Mouse (Mus musculus) gonadal fat pad, adult 2 months (tissue): Measurements from ENCODE around the gene Tek. TPM values are rescaled to one million over a fixed set of nuclear protein-coding genes. Genes with fewer than 3 reads are reported as not detected.
A peak's percentile ranks its signal among the peaks of the same experiment; 100 is the strongest.
"Not testable (repeated sequence)": the region's sequence is repeated elsewhere in the genome, so short reads cannot be mapped to it uniquely, and the experiment has no call there.

Experiments
- DNase-seq: peaks from one replicate; pipeline ENCODE4 v3.0.0-alpha.2; 2012; ENCODE audit warnings: low read depth
- polyA plus RNA-seq: library from polyadenylated mRNA; depleted of rRNA; stranded (reverse); fragments of >200 nt; gene quantifications from 2 replicates; pipeline ENCODE4 v1.2.3, GENCODE M21; 2012; rRNA removed

Gene Tek
- 10.2 and 10.4 TPM in 2 replicates for polyA plus RNA-seq

DNA sequence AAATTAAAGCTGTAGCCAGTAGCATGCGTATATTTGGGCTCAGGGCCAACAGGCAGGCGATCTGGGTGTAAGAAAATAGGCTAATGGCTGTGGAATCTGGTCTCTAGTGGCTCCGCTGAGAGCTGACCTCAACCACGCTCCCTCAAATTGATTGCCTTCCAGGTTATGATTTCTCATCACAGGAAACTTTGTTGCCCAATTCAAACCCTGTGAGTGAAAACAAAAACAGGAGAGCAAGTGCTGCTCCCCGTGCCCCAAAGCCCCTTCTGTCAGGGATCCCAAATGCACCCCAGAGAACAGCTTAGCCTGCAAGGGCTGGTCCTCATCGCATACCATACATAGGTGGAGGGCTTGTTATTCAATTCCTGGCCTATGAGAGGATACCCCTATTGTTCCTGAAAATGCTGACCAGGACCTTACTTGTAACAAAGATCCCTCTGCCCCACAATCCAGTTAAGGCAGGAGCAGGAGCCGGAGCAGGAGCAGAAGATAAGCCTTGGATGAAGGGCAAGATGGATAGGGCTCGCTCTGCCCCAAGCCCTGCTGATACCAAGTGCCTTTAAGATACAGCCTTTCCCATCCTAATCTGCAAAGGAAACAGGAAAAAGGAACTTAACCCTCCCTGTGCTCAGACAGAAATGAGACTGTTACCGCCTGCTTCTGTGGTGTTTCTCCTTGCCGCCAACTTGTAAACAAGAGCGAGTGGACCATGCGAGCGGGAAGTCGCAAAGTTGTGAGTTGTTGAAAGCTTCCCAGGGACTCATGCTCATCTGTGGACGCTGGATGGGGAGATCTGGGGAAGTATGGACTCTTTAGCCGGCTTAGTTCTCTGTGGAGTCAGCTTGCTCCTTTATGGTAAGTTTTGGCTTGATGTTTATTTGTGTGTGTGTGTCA, at the start of gene Tek:
TSS of gene Tek (plus strand) at position 452 of the 894 bp plus-strand sequence.
- DNase-seq = no peak

GRCm38 (mm10) chr4:94689804-94690203, 49.3 kb upstream of the Tek start:
- DNase-seq = not testable (repeated sequence)

DNA sequence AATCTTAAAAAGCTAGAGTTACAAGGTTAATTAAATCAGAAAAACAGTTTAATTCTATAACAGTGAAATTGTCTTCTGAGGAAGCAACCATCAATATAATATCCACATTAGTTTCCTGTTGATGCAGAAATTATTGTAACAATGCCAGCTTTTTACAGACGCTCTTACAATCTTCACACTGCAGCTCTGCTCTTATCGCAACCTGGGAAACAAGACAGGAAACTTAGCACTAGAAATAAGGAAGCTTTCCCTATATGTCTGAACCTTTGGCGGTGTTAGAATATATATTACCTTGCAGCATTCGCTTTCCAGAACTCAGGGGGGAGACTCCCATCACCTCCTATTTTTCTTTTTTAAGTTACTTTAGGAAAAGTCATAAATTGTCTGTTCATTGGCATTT, 48.0 kb upstream of the Tek start:
- no peak for DNase-seq

DNA sequence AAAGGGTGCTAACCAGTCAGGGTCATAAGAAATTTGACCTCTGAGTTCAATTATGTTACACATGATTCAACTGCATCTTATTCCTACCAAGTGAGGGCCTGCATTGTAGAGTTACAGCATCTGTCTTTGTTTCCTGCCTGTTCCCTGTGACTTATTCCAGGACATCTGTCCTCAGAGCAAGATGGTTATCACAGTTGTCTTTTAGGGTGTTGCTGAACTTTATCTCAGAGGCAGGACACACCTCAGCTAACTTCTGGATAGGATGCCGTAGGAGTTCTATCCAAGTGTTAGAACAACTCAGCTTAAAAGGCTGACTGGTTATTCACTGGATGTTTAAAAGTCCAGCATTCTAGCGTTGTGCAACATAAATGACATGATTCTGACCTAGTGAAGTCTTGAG, 46.9 kb upstream of the Tek start:
- no peak for DNase-seq

- no peak for DNase-seq
Measured at GRCm38 (mm10) chr4:94696368-94696767, 42.7 kb upstream of the Tek start.

DNA sequence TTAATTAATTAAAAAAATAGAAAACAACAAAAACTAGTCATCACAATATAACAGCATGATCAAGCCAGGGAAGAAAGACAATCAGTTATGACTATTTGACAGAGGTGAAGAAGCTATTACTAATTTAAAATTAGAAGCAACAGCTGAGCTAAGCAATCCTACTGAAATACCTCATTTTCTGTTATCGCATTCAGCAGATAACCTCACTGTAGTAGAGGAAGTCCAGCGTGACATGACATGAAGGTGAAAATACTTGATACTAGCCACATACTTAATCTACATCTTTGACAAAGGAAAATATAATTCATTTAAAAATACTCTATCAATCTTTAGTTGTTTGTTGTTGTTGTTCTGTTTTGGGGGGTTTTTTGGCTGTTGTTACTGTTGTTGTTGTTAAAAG, 28.1 kb upstream of the Tek start:
- DNase-seq = no peak

DNA sequence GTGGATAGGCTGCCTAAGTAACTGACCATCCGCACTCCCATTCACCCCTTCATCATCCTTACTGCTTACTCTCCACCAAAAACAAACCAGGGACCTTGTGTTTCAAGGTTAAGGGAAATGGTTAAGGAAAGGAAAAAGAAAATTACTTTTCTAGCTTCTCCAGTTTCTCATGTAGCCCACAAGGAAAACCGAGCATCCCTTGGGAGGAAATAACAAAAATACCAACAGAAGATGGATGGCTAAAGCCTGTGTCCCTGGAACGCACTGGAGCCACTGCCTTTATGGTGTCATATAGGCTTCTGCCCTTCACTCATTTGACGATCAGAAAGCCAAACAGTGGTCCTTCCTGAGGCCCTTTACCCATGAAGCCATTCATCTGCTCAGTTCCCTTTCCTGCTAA, 27.7 kb upstream of the Tek start:
- no peak for DNase-seq

DNA sequence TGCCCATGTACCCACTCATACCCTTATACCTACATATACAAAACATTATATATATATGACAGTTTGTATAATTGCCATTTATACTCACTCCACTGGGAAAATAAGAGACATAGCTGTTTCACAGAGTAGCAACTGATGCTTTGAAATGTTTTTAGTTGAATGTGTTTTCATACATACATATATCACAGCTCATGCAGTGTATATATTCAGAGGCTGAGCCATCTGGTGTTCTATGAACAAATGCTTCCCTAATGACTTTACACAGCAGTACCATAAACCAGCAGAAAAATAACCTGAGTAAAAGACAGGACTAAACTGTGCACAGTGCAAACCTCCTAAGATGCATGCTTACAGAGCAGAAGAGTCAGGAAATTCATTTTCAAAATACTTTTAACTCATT, 25.3 kb upstream of the Tek start:
- DNase-seq = no peak

- DNase-seq = peak; percentile 49
Measured at GRCm38 (mm10) chr4:94715166-94715565, 23.9 kb upstream of the Tek start.

GRCm38 (mm10) chr4:94725799-94726198, 13.3 kb upstream of the Tek start:
- no peak for DNase-seq

DNA sequence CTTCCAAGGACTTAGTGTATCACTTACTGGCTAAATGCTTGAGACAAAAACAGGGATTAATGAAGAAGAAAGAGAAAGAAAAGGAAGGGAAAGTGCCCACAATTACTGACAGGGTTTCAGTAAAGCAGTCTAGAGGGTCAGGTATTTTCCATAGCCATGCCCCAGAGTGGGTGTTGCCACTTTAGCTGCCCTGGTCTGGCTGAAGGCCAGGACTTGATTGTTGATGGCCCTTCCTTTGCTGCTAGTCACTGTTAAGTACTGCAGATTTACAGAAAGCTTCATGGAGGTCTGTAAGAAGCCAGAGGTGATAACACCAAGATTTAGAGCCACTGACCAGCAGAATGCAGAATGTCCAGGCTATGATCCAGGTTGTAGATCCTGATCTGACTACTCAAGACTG, 6.4 kb upstream of the Tek start:
- no peak for DNase-seq

DNA sequence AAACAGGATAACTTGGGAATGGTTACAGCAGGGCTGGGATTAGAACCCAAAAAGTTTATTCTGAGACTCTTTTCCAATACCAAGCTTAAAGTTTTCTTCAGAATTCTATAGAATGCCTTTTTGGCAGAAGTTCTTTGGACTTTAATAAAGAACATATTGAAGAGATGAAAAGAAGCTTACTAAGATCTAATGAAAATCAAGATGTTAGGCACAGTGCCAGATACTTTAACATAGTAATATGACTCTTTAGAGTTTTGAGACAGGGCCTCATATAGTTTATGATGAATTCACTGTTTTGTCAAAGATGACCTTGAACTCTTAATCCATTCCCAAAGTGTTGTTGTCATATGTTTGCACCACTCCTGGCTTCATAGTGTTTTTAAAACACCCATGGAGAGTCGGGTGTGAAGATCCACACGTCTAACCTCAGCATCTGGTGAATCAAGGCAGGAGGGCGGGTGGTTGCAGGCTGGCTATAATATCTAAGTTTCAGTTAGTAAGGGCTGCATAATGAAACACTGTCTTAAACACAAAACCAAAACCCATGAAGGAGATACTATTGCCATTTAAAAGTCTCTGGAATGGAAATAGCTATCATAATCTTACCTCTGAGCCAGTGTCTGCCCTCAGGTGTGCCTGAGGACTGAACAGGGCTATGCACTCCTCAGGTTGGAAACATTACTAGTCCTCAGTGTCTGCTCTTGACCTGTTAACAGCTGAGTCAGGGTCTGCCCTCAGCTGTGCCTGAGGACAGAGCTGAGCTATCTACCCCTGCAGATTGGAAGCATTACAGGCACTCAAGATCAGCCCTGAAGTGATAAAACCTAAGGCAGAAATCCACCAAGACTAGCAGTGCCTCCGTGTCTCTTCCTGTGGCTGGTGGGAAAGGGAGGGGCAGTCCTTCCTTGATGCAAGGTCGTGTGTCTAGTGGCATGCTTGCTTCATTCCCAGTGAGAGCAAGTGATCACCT, 1.5 kb upstream of the Tek start:
- DNase-seq = no peak

DNA sequence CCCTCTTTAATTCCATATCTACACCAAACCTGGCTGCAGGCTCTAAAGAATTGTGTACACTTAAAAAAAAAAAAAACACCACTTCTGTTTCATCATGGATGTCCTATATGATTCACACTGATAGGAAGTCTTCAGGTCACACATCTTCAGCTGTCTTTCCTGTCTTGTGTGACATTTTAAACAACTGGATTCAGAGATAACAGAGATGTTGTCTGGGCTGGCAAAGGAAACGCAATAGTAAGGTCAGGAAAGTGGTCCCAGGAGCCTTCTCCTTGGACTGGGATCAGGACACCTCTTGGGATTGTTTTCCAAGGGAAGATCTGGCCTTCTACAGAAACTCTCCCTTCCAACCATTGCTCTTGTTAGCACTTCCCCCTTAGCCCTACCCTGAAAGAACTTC, 2.7 kb downstream of the Tek start:
- no peak for DNase-seq

DNA sequence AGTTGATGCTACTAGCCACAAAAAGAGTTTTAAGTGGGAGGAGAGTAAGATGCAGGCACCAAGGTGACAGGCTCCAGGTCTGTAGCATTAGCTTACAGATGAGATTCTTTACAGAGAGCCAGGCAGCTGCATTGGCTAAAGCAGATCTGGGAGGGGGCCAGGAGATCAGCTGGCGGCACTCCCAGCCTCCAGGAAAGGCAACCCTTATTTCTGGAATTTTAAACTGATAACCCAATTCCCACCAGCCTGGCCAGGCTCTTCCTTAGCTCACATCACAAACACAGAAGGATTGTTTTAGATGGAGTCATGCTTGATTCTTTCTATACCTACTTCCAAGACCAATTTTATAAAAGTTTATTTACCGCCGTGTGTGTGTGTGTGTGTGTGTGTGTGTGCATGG, 6.7 kb downstream of the Tek start:
- DNase-seq = no peak

DNA sequence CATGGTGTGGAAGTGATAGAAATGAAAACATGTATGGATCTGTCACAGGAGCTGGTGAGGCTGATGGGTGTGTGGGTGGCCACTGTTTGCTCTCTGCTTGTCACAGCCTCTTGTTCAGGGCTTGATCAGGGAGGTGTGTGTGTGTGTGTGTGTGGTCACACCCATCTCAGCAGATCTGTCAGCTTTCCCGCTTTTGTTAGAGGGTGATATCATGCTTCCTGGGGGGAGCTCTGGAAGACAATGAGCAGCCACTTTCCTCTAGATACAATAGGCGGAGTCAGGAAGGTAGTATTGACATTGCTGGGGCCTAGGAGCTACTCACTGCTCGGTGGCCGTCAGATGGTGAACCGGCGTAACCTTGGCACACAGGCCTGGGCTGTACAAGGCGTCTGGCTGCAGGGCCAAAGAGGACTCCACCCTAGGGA, 7.3 kb downstream of the Tek start:
- DNase-seq = no peak

GRCm38 (mm10) chr4:94747338-94747737, 8.2 kb downstream of the Tek start:
- DNase-seq = no peak

GRCm38 (mm10) chr4:94752512-94752911, 13.4 kb downstream of the Tek start:
- no peak for DNase-seq

DNA sequence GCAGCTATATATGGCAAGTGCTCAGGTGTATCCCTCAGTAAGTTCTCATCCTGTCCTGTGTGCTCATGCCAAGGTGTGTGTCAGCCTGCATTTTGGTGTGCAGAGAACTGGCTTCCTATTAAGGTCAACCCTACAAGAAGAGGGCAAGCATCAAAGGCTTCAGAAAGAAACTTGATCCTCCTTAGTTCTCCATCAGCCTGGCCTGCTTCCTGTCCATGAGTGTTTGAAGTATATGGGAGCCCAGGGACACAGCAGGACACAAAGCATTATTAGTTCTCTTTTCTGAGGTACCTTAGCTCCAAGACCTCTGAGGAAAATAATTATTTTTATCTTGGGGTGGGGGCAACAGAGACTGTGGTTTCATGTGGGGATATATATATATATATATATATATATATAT, 26.1 kb downstream of the Tek start:
- DNase-seq = no peak

- DNase-seq = no peak
Measured at GRCm38 (mm10) chr4:94766176-94766575, 27.1 kb downstream of the Tek start.

GRCm38 (mm10) chr4:94768624-94769023, 29.5 kb downstream of the Tek start:
- DNase-seq = no peak

DNA sequence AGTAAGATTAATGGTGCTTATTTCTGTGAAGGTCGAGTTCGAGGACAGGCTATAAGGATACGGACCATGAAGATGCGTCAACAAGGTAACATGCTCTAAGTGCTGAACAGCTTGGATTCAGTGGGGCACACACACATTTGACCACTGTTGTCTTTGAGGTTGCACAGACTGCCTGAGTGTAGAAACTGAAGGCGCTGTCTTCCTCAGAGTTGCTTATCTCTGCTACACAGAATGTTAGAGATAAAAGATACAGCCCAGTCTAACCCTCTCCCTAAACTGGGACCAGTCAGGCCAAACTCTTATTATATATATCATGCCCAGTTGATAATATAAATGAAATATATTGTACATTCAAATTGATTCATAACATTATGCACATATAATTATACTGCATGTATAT, 42.0 kb downstream of the Tek start:
- no peak for DNase-seq

- no peak for DNase-seq
Measured at GRCm38 (mm10) chr4:94785921-94786320, 46.8 kb downstream of the Tek start.

- no peak for DNase-seq
Measured at GRCm38 (mm10) chr4:94803187-94803586, 64.1 kb downstream of the Tek start.
